Mouse (Mus musculus): ENCODE measurements around the gene Zdhhc24.

- TF ChIP-seq POLR2A (IDR thresholded peaks at IDR 0.05; ENCODE audit: insufficient read depth, low read depth, low read length), result peak; percentile 61
- no peak for TF ChIP-seq CTCF (IDR thresholded peaks at IDR 0.05; ENCODE audit: insufficient read depth, low read depth, low read length)
These were observed 23.7 kb upstream of the Zdhhc24 start, which contains the start of gene Ctsf for GRCm38 (mm10) chr19:4854552-4855469.
